Mouse (Mus musculus): ENCODE measurements around the gene Tmem132c. TPM values are rescaled to one million over a fixed set of nuclear protein-coding genes. Genes with fewer than 3 reads are reported as not detected.

Gene Tmem132c
- total and polyA plus RNA-seq, 2 experiments: under 0.01 TPM; not detected in 1

DNA sequence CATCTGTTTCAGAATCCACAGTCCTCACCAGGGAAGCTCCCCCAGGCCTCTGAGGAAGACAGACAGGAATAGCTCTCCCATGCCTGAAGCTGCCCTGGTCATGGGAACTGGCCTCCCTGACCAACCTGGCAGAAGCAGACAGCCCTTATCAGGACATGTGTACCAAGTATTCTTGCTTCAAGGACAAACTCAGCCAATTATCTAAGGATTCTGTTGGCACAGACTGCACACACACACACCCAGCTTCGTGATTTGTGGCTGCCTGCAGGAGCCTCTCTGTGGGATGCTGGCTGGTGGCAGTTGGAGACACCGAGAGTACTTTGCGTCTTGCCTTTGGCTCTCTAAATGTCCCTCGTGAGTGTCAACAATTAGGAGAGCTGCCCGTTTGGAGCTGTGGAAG lies 226.5 kb downstream of the Tmem132c start:
- no peak for DNase-seq (ENCODE audit: extremely low read depth, low read depth, low spot score)
- no peaks in the 10 kb centered on the region for H3K4me1 ChIP-seq (ENCODE audit: control insufficient read depth, insufficient read depth, low read length)
- no peak overlapping the region for H3K27ac ChIP-seq (replicated peaks; ENCODE audit: insufficient read depth, low read depth, low read length)
- H3K36me3 ChIP-seq (ENCODE audit: control insufficient read depth, insufficient read depth, low read length): no peaks in the 10 kb centered on the region
- H3K9ac ChIP-seq (ENCODE audit: low read depth, low read length): no peak overlapping the region
- H3K79me2 ChIP-seq (ENCODE audit: control insufficient read depth, insufficient read depth, low read length): no peaks in the 10 kb centered on the region
- TF ChIP-seq CTCF (IDR thresholded peaks at IDR 0.05; ENCODE audit: low read depth, low read length): no peak
- TF ChIP-seq POLR2A (IDR thresholded peaks at IDR 0.05; ENCODE audit: extremely low read depth, insufficient read depth, low read length): no peak
- H3K4me3 ChIP-seq (ENCODE audit: insufficient read depth, low read depth, low read length): no peak overlapping the region
- WGBS: 43% methylated on average over 5 of the region's 5 CpGs
- no peaks in the 10 kb centered on the region for H3K27me3 ChIP-seq (ENCODE audit: control insufficient read depth, insufficient read depth, low read length)

DNA sequence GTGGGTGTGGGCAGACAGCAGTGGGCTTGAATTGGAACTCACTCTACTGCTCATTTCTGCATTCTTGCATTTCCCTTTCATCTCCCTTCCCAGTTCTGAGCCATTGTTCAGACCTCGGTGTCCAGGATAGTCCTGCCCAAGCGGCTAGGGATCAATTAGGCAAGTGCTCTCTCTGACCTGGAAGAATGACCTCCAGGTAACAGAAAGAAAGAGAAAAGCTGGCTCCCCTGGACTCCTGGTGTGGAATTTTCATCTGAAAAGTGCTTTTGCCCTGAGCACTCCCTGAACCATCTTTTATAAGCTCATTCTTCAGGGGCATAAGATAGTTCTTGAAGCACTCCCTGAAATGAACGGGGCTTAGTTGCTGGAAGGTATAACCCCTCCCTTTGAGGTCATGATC lies 228.7 kb downstream of the Tmem132c start:
- WGBS: 75% methylated on average over 3 of the region's 3 CpGs
- no peak for DNase-seq (ENCODE audit: extremely low read depth, low read depth, low spot score)
- H3K36me3 ChIP-seq (ENCODE audit: control insufficient read depth, insufficient read depth, low read length): no peaks in the 10 kb centered on the region
- no peak for TF ChIP-seq CTCF (IDR thresholded peaks at IDR 0.05; ENCODE audit: low read depth, low read length)
- no peak for TF ChIP-seq POLR2A (IDR thresholded peaks at IDR 0.05; ENCODE audit: extremely low read depth, insufficient read depth, low read length)
- H3K79me2 ChIP-seq (ENCODE audit: control insufficient read depth, insufficient read depth, low read length): no peaks in the 10 kb centered on the region
- no peak overlapping the region for H3K4me3 ChIP-seq (ENCODE audit: insufficient read depth, low read depth, low read length)
- H3K27ac ChIP-seq (replicated peaks; ENCODE audit: insufficient read depth, low read depth, low read length): no peak overlapping the region
- H3K4me1 ChIP-seq (ENCODE audit: control insufficient read depth, insufficient read depth, low read length): no peaks in the 10 kb centered on the region
- no peaks in the 10 kb centered on the region for H3K27me3 ChIP-seq (ENCODE audit: control insufficient read depth, insufficient read depth, low read length)
- H3K9ac ChIP-seq (ENCODE audit: low read depth, low read length): no peak overlapping the region

DNA sequence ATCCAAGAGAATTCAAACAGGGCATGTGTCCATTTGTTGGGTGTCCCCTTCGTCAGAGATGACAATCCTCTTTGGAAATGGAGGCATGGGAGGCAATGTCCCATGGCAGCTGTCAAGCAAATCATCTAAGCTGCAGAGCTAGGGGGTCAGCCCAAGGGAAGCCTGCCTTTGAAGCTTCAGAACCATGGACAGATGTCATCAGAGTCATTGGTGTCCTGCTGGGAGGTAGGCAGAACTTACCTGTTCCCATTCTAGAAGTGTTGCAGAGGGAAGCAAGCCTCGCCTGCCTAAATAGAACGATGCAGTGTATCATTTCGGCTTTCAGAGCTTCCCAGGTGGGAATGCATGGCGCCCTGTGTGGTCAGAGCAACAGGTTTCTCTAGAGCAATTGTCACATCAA lies 230.3 kb downstream of the Tmem132c start:
- Histone ChIP-seq H3K27me3 (ENCODE audit: control insufficient read depth, insufficient read depth, low read length) (no peaks in the 10 kb centered on the region), H3K4me1 (ENCODE audit: control insufficient read depth, insufficient read depth, low read length) (no peaks in the 10 kb centered on the region), H3K9ac (ENCODE audit: low read depth, low read length) (no peak overlapping the region), H3K27ac (replicated peaks; ENCODE audit: insufficient read depth, low read depth, low read length) (no peak overlapping the region), H3K4me3 (ENCODE audit: insufficient read depth, low read depth, low read length) (no peak overlapping the region), H3K79me2 (ENCODE audit: control insufficient read depth, insufficient read depth, low read length) (no peaks in the 10 kb centered on the region), H3K36me3 (ENCODE audit: control insufficient read depth, insufficient read depth, low read length) (no peaks in the 10 kb centered on the region)
- no peak for DNase-seq (ENCODE audit: extremely low read depth, low read depth, low spot score)
- WGBS: 23% methylated on average over 5 of the region's 5 CpGs
- TF ChIP-seq CTCF (IDR thresholded peaks at IDR 0.05; ENCODE audit: low read depth, low read length) (no peak), POLR2A (IDR thresholded peaks at IDR 0.05; ENCODE audit: extremely low read depth, insufficient read depth, low read length) (no peak)

DNA sequence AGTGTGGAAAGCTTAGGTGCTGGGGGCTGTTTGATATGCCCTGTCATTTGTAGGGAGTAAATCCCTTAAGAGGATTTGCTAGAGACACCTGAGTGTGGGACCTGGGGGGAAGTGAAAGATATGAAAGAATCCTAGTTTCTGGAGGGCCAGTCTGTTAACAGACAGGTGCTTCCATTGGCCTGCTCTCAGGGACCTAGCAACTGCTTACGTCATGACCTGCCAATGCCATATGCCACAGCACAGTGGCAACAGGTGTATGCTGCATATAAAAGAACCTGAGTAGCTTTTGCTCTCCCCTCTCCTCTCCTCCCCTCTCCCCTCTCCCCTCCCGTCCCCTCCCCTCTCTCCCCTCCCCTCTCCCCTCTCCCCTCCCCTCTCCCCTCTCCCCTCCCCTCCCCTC lies 232.1 kb downstream of the Tmem132c start:
- Histone ChIP-seq H3K4me3 (ENCODE audit: insufficient read depth, low read depth, low read length) (no peak overlapping the region), H3K79me2 (ENCODE audit: control insufficient read depth, insufficient read depth, low read length) (no peaks in the 10 kb centered on the region), H3K27me3 (ENCODE audit: control insufficient read depth, insufficient read depth, low read length) (no peaks in the 10 kb centered on the region), H3K36me3 (ENCODE audit: control insufficient read depth, insufficient read depth, low read length) (no peaks in the 10 kb centered on the region), H3K4me1 (ENCODE audit: control insufficient read depth, insufficient read depth, low read length) (no peaks in the 10 kb centered on the region), H3K27ac (replicated peaks; ENCODE audit: insufficient read depth, low read depth, low read length) (no peak overlapping the region), H3K9ac (ENCODE audit: low read depth, low read length) (no peak overlapping the region)
- TF ChIP-seq CTCF (IDR thresholded peaks at IDR 0.05; ENCODE audit: low read depth, low read length) (no peak), POLR2A (IDR thresholded peaks at IDR 0.05; ENCODE audit: extremely low read depth, insufficient read depth, low read length) (no peak)
- DNase-seq (ENCODE audit: extremely low read depth, low read depth, low spot score): no peak
- WGBS: 39% methylated on average over 2 of the region's 2 CpGs

DNA sequence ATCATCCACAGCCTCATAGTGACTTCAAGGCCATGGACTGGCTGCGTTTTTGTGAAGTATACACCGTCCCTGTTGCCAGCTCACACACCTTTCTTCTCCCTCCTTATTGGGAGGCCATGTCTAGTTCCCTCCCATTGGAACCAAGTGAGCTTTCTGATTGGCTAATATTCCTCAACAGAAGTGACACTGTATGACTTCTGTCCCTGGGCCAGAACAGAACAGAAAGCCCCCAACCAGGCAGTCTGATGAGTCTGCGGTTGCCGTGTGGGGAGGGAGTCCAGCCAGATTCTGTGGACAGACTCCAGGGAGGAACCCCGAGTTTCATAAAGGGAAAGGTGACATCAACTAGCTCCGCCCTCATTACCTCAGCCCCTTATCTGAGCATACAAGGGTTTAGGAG lies 233.2 kb downstream of the Tmem132c start:
- Histone ChIP-seq H3K79me2 (ENCODE audit: control insufficient read depth, insufficient read depth, low read length) (no peaks in the 10 kb centered on the region), H3K27me3 (ENCODE audit: control insufficient read depth, insufficient read depth, low read length) (no peaks in the 10 kb centered on the region), H3K9ac (ENCODE audit: low read depth, low read length) (no peak overlapping the region), H3K4me1 (ENCODE audit: control insufficient read depth, insufficient read depth, low read length) (no peaks in the 10 kb centered on the region), H3K27ac (replicated peaks; ENCODE audit: insufficient read depth, low read depth, low read length) (no peak overlapping the region), H3K36me3 (ENCODE audit: control insufficient read depth, insufficient read depth, low read length) (no peaks in the 10 kb centered on the region), H3K4me3 (ENCODE audit: insufficient read depth, low read depth, low read length) (no peak overlapping the region)
- DNase-seq (ENCODE audit: extremely low read depth, low read depth, low spot score): no peak
- TF ChIP-seq POLR2A (IDR thresholded peaks at IDR 0.05; ENCODE audit: extremely low read depth, insufficient read depth, low read length): no peak
- TF ChIP-seq CTCF (IDR thresholded peaks at IDR 0.05; ENCODE audit: low read depth, low read length): no peak
- 78% methylated on average over 6 of the region's 6 CpGs for WGBS

DNA sequence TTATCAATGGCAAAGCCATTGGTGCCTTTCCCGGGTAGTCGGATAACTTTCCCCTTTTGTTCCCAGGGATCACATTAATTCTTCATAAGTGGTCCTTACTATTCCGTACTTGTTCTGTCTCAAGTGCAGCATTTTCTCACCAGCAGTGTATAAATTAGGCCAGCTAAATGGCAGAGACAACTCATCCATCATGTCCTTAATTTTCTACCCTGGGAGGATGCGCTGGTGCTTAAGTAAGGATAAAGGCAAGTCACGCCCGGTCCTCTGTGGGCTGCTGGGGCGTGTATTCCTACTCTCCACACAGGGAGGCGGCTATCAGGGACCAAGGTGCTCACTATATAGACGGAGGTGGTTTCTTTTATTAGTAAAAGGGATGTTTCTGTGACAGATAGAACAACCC lies 236.2 kb downstream of the Tmem132c start:
- Histone ChIP-seq H3K9ac (ENCODE audit: low read depth, low read length) (no peak overlapping the region), H3K4me1 (ENCODE audit: control insufficient read depth, insufficient read depth, low read length) (no peaks in the 10 kb centered on the region), H3K36me3 (ENCODE audit: control insufficient read depth, insufficient read depth, low read length) (no peaks in the 10 kb centered on the region)

More for the DNA sequence above, 236.2 kb downstream of the Tmem132c start:
- no peaks in the 10 kb centered on the region for H3K79me2 ChIP-seq (ENCODE audit: control insufficient read depth, insufficient read depth, low read length)
- 55% methylated on average over 9 of the region's 9 CpGs for WGBS
- H3K27ac ChIP-seq (replicated peaks; ENCODE audit: insufficient read depth, low read depth, low read length): no peak overlapping the region
- H3K27me3 ChIP-seq (ENCODE audit: control insufficient read depth, insufficient read depth, low read length): no peaks in the 10 kb centered on the region
- TF ChIP-seq CTCF (IDR thresholded peaks at IDR 0.05; ENCODE audit: low read depth, low read length): no peak
- no peak for TF ChIP-seq POLR2A (IDR thresholded peaks at IDR 0.05; ENCODE audit: extremely low read depth, insufficient read depth, low read length)
- H3K4me3 ChIP-seq (ENCODE audit: insufficient read depth, low read depth, low read length): no peak overlapping the region
- DNase-seq (ENCODE audit: extremely low read depth, low read depth, low spot score): no peak
